Mouse (Mus musculus) hindlimb bud, embryonic 11.5 days (tissue): ENCODE measurements around the gene Crkl.
A peak's percentile ranks its signal among the peaks of the same experiment; 100 is the strongest.

ENCODE experiments used
- DNase-seq: peaks from one replicate; pipeline ENCODE4 v3.0.0-alpha.2; 2012; ENCODE audit warnings: low read depth, low spot score; ENCODE audit errors: extremely low spot score

Gene Crkl

DNA sequence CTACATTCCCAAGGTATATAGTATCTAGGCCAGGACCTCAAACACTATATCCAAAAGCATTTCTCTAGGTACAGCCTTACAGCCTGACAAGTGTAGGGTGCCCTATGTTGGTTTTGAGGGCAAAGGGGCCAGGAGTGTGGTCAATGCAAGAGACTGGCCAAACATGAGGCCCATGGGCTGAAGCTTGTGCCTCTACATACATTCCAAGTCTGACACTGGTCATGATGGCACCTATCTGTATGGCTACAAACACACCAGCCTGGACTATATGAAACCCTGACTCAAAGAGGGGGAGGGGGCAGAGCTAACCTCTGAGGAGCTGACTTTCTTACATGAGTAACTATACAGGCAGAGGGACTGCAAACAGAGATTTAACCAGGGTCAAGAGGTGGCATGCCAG is 75.8 kb downstream of the Crkl start:
- no peak for DNase-seq

DNA sequence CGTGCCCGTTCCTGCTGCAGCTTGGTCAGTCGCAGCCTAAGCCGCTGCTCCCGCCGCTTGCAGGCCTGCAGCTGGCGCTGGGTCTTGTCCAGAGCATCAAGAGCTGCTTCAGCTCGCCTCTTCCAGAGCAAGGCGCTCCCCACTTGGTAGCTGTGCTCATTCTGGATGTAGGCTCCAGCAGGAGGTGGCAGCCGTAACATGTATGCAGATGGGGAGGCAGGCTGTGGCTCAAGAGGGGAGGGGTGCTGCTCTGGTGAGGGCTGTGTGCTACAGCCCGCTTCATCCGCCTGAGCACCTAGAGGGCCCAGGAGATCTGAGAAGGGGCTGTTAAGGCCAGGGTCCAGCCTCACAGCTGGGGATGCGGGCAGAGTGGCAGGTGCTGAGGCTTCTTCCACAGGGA is 76.5 kb downstream of the Crkl start:
- no peak for DNase-seq

DNA sequence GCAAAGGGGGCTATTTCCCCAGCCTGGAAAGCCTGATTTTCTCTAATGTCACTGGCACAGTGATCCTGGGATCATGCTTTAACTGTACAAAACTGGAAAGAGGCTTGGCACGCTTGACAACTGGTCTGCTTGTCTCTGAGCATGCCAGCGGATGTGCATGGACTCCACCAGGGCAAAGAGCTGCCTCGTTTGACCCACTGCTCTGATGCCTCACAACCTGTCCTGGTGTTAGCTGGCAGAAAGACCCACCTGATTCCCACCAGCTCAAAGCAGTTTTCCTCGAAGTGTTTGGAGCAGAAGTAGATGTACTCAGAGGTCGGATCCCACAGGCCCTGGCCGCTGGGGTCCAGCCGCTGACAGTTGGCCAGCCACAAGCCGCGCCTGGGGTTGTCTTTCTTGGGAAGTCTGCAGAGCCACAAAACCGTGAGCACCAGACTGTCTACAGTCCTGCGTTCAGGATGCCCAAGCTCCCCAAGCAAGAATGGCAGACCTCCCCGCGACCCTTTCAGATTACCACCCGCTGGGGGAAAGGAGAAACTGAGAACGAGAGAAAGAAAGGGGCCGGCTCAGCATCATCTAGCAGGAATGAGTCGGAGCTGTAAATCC is 78.3 kb downstream of the Crkl start:
- no peak for DNase-seq

DNA sequence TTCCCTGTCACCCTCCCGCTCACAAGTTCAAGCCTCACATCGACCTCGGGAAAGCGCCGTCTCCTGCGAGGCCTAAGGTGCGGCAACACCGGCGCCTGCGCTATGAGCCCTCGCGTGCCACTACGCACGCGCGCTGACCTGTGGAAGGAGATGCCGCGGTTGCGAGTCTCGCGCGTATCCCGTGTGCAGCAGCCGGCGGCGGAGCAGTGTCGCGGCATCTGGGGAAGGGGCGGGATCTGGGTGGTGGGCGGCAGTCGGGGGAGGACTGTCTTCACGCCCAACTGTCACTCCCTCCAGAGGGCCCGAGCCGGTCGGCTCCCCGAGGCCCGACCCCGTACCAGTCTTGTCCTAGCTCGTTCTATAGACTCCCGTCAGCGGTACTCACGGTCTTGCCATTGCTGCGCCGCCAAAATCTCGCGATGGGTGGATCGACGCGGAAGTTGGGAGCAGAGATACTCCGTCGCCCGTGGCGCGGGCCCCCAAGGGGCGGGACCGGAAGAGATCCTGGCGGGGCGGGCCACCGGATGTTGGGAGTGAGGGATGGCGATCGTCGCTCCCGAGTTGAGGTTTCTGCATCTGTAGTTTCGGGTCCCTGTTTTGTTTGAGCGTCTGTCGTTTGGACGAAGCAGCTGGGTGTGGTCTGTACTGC is 79.0 kb downstream of the Crkl start, which contains the start of gene Thap7:
Gene Thap7, minus strand, starts transcription at position 497 of the 649 bp plus-strand sequence.
- peak; percentile 89 for DNase-seq

DNA sequence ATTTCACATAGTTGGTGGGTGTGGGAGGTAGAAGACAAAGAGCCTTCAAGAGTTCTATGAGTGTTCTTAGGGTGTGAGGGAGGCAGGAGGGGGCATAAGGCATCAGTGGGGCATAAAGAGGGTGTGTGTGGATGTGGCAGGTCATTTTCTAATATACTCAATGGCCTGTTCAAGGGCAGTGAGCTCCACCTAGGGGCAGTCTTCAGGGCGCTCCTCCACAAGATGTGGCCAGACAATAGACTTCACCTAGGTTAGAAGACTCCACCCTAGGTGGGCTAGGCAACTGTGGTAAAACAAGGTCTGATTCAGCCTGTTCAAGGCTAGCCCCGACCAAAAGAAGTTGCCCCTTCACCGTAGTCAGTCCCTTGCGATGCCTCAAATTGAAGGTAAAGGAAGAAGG is 80.5 kb downstream of the Crkl start:
- DNase-seq, result no peak

DNA sequence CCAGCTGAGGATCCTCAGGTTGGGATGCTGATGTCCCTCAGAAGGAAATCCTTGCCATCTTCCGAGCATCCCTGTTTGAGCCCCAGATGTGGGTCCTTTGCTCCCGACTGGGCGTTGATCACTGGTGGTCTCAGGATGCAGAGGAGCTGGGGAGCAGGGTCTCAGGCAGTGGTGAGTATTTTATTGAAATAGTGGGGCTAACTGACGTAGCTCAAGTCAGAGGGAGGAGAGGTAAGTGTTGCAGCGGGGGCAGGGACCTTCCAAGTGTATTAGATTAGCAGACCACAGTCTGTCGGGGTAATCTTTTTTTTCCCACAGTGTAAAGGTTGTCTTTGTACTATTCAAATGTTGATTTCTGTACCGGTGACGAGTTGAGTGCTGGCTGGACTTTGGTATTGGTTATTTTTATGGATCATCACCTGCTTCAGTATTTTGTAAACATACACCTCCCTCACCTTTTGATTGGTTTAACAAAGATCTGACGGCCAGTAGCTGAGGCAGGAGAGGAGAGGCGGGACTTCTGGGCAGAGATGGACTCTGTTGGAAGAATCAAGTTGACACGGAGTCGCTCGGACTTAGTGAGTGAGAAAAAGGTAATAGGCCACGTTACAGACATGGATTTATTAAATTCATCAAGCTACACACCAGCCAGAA is 81.0 kb downstream of the Crkl start:
- DNase-seq, result no peak

DNA sequence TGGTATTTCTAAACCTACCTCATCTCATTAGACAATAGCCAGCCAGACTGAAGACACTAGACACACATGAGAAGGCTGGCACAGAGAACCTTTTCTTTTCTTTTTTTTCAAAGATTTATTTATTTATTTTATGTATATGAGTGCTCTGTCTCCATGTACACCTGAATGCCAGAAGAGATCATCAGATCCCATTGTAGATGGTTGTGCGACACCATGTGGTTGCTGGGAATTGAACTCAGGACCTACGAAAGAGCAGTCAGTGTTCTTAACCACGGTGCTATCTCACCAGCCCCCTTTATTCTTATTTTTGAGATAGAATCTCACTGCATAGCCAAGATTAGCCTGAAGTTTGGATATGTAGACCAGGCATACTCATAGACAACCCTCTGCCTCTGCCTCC is 84.8 kb downstream of the Crkl start:
- no peak for DNase-seq
